In genomic region chr15:79011550-79011949, GRCm38 (mm10) we compare ENCODE assay signal across 25 mouse cellular contexts. TPM values are rescaled to one million over a fixed set of nuclear protein-coding genes. Genes with fewer than 3 reads are reported as not detected.
DNase-seq lines count a peak whose midpoint lies in the region; ATAC-seq lines count a peak whose summit lies in the region.
"Had no signal": no experiment of that assay in that cellular context is flagged by ENCODE, and none has a peak within 500 bp of the region (broad histone marks: within the 10 kb centered on the region; RNA-seq: fewer than 3 reads in every experiment).

No protein-coding gene starts in this region.

- H3K36me3 ChIP-seq in forebrain, embryonic 14.5 days (ENCODE audit: control insufficient read depth, insufficient read depth, low read length): peaks cover 8% of the 10 kb centered on the region
- peaks cover 3% of the 10 kb centered on the region; the same call in 1 of the 2 replicates for H3K36me3 ChIP-seq in forebrain, embryonic 15.5 days
- H3K36me3 ChIP-seq in kidney, embryonic 14.5 days (ENCODE audit: control insufficient read depth, insufficient read depth, low read length): peaks cover 8% of the 10 kb centered on the region
- peaks cover 2% of the 10 kb centered on the region; the same call in 1 of the 2 replicates for H3K36me3 ChIP-seq in neural tube, embryonic 11.5 days (ENCODE audit: control insufficient read depth, insufficient read depth, low read length)

- H3K9ac ChIP-seq in forebrain, embryonic 14.5 days (ENCODE audit: low read length): no peak overlapping the region
- no peak overlapping the region for H3K9ac ChIP-seq in forebrain, embryonic 15.5 days (replicated peaks)
- no peak overlapping the region for H3K9ac ChIP-seq in kidney, embryonic 14.5 days (ENCODE audit: low read depth, low read length)
- peak overlapping the region; percentile 22; the same call in 1 of the 2 replicates for H3K9ac ChIP-seq in neural tube, embryonic 11.5 days (ENCODE audit: low read length)
- H3K9ac ChIP-seq: embryonic facial prominence, embryonic 13.5 days; hindbrain, embryonic 15.5 days had no signal

- no peak for ATAC-seq in forebrain, embryonic 14.5 days
- no peak for ATAC-seq in forebrain, embryonic 15.5 days (replicated peaks)
- ATAC-seq in kidney, embryonic 14.5 days (ENCODE audit: low FRiP score, low TSS enrichment): 0 out of 2 replicates have a peak, but pooled peaks have one; percentile 6
- peak; percentile 63 for ATAC-seq in neural tube, embryonic 11.5 days (ENCODE audit: insufficient read depth, low FRiP score, low TSS enrichment)
- ATAC-seq: lung, postnatal 0 days had no signal

- H3K27ac ChIP-seq in forebrain, embryonic 14.5 days (ENCODE audit: low read depth, low read length): no peak overlapping the region
- no peak overlapping the region for H3K27ac ChIP-seq in forebrain, embryonic 15.5 days (replicated peaks)
- H3K27ac ChIP-seq in kidney, embryonic 14.5 days (ENCODE audit: low read depth, low read length): no peak overlapping the region
- H3K27ac ChIP-seq in neural tube, embryonic 11.5 days (ENCODE audit: low read depth, low read length): peak overlapping the region; percentile 60
- H3K27ac ChIP-seq: embryonic facial prominence, embryonic 13.5 days; heart, adult 2 months; hindbrain, embryonic 15.5 days; left cerebral cortex, adult 2 months had no signal

- no peaks in the 10 kb centered on the region for H3K9me3 ChIP-seq in forebrain, embryonic 14.5 days (replicated peaks; ENCODE audit: control insufficient read depth, low read length)
- H3K9me3 ChIP-seq in forebrain, embryonic 15.5 days: no peaks in the 10 kb centered on the region
- H3K9me3 ChIP-seq in kidney, embryonic 14.5 days (ENCODE audit: control insufficient read depth, low read length): no peaks in the 10 kb centered on the region
- no peaks in the 10 kb centered on the region for H3K9me3 ChIP-seq in neural tube, embryonic 11.5 days (ENCODE audit: control insufficient read depth, low read length)
- H3K9me3 ChIP-seq: embryonic facial prominence, embryonic 13.5 days; hindbrain, embryonic 15.5 days had no signal

- H3K4me3 ChIP-seq in forebrain, embryonic 14.5 days (ENCODE audit: low read depth, low read length): no peak overlapping the region
- no peak overlapping the region for H3K4me3 ChIP-seq in forebrain, embryonic 15.5 days
- no peak overlapping the region for H3K4me3 ChIP-seq in kidney, embryonic 14.5 days (ENCODE audit: low read length)
- H3K4me3 ChIP-seq in neural tube, embryonic 11.5 days (ENCODE audit: low read depth, low read length): no peak overlapping the region
- H3K4me3 ChIP-seq: embryonic facial prominence, embryonic 13.5 days; heart, adult 2 months; hindbrain, embryonic 15.5 days; left cerebral cortex, adult 2 months had no signal

- peak; percentile 13 for DNase-seq in forebrain, embryonic 14.5 days (ENCODE audit: low spot score)
- no peak for DNase-seq in kidney, adult 9 months
- peak; percentile 61 for DNase-seq in embryo, embryonic 10.5 days (ENCODE audit: low spot score)
- DNase-seq in neural tube, embryonic 11.5 days (ENCODE audit: low spot score): peak; percentile 57
- DNase-seq in adrenal gland, adult 8-10 months: no peak
- DNase-seq: adrenal gland, postnatal 25 days; cerebellum, adult 11-12 months; cerebellum, postnatal 36 days; gastrocnemius, postnatal 10 days; heart, adult 2 months; kidney, adult 11 months; kidney, postnatal 4 days; layer of hippocampus, adult 9-11 months; left cerebral cortex, postnatal 4 days; liver; midbrain, embryonic 14.5 days; thymus, postnatal 14 days had no signal

- peaks cover 3% of the 10 kb centered on the region; the same call in 1 of the 2 replicates for H3K4me1 ChIP-seq in forebrain, embryonic 14.5 days (ENCODE audit: control insufficient read depth, insufficient read depth, low read length)
- H3K4me1 ChIP-seq in forebrain, embryonic 15.5 days: peaks cover 9% of the 10 kb centered on the region; the same call in 1 of the 2 replicates
- H3K4me1 ChIP-seq in kidney, embryonic 14.5 days (ENCODE audit: control insufficient read depth, insufficient read depth, low read length): 0 out of 2 replicates have a peak, but pooled peaks cover 5% of the 10 kb centered on the region
- peaks cover 13% of the 10 kb centered on the region for H3K4me1 ChIP-seq in neural tube, embryonic 11.5 days (ENCODE audit: control insufficient read depth, insufficient read depth, low read length)
- H3K4me1 ChIP-seq: hindbrain, embryonic 15.5 days had no signal

- WGBS in forebrain, embryonic 14.5 days: 52% methylated on average over 10 of the region's 10 CpGs
- 57% methylated on average over 10 of the region's 10 CpGs for WGBS in forebrain, embryonic 15.5 days
- WGBS in kidney, embryonic 14.5 days: 39% methylated on average over 10 of the region's 10 CpGs
- WGBS in neural tube, embryonic 11.5 days: 39% methylated on average over 10 of the region's 10 CpGs

- H3K4me2 ChIP-seq in forebrain, embryonic 14.5 days (ENCODE audit: low read length): no peak overlapping the region
- no peak overlapping the region for H3K4me2 ChIP-seq in forebrain, embryonic 15.5 days (replicated peaks)
- no peak overlapping the region for H3K4me2 ChIP-seq in kidney, embryonic 14.5 days (replicated peaks; ENCODE audit: low read depth, low read length)
- no peak overlapping the region for H3K4me2 ChIP-seq in neural tube, embryonic 11.5 days (ENCODE audit: low read depth)
- H3K4me2 ChIP-seq: embryonic facial prominence, embryonic 13.5 days; hindbrain, embryonic 15.5 days had no signal

- no peaks in the 10 kb centered on the region for H3K27me3 ChIP-seq in forebrain, embryonic 14.5 days (replicated peaks; ENCODE audit: control insufficient read depth, insufficient read depth, low read length)
- no peaks in the 10 kb centered on the region for H3K27me3 ChIP-seq in forebrain, embryonic 15.5 days
- no peaks in the 10 kb centered on the region for H3K27me3 ChIP-seq in kidney, embryonic 14.5 days (ENCODE audit: control insufficient read depth, insufficient read depth, low read length)
- no peaks in the 10 kb centered on the region for H3K27me3 ChIP-seq in neural tube, embryonic 11.5 days (ENCODE audit: control insufficient read depth, insufficient read depth, low read length)
- H3K27me3 ChIP-seq: CH12.LX; embryonic facial prominence, embryonic 13.5 days; hindbrain, embryonic 15.5 days had no signal

RNA-seq across cellular contexts. Expression of gene H1f0, which starts 16.7 kb away (rescaled TPM):
- 155 and 238 TPM in 2 replicates for polyA plus RNA-seq in forebrain, embryonic 14.5 days (2014; fragmentation: Nextera tagmentation; extraction: Ambion mirVana)
- 470 and 489 TPM in 2 replicates for polyA plus RNA-seq in forebrain, embryonic 15.5 days (2015; fragmentation: Nextera tagmentation; extraction: Ambion mirVana)
- polyA plus RNA-seq in kidney, embryonic 14.5 days (2014; fragmentation: Nextera tagmentation; extraction: Ambion mirVana): 137 and 306 TPM in 2 replicates
- 289 and 340 TPM in 2 replicates for polyA plus RNA-seq in neural tube, embryonic 11.5 days (2014; fragmentation: Nextera tagmentation; extraction: Ambion mirVana)
- 100 to 1,000 TPM; 122 to 250 (median 176) TPM for total RNA-seq in adrenal gland, adult 8-10 months (2022)

RNA-seq across cellular contexts. Expression of gene Galr3, which starts 30.1 kb away (rescaled TPM):
- polyA plus RNA-seq in forebrain, embryonic 14.5 days (2014; fragmentation: Nextera tagmentation; extraction: Ambion mirVana): not detected in 2 replicates
- polyA plus RNA-seq in forebrain, embryonic 15.5 days (2015; fragmentation: Nextera tagmentation; extraction: Ambion mirVana): not detected in 2 replicates
- polyA plus RNA-seq in kidney, embryonic 14.5 days (2014; fragmentation: Nextera tagmentation; extraction: Ambion mirVana): 0.28 TPM in 1 of 2 replicates, not detected in the other
- polyA plus RNA-seq in neural tube, embryonic 11.5 days (2014; fragmentation: Nextera tagmentation; extraction: Ambion mirVana): not detected in 2 replicates
- under 1 TPM in 3 of 4 experiments, not detected in 1; 0.28 to 0.31 (median 0.30) TPM for total RNA-seq in adrenal gland, adult 8-10 months (2022)
- total RNA-seq: heart, adult 2 months had no signal
- polyA plus RNA-seq: embryonic facial prominence, embryonic 13.5 days; heart, adult 2 months; heart, embryonic 16.5 days; midbrain, embryonic 14.5 days had no signal

RNA-seq across cellular contexts. Expression of gene Ankrd54, which starts 51.1 kb away (rescaled TPM):
- polyA plus RNA-seq in forebrain, embryonic 14.5 days (2014; fragmentation: Nextera tagmentation; extraction: Ambion mirVana): 51.3 and 53.3 TPM in 2 replicates
- 61.6 and 65.5 TPM in 2 replicates for polyA plus RNA-seq in forebrain, embryonic 15.5 days (2015; fragmentation: Nextera tagmentation; extraction: Ambion mirVana)
- 48.6 and 54.2 TPM in 2 replicates for polyA plus RNA-seq in kidney, embryonic 14.5 days (2014; fragmentation: Nextera tagmentation; extraction: Ambion mirVana)
- 59.5 and 65.6 TPM in 2 replicates for polyA plus RNA-seq in neural tube, embryonic 11.5 days (2014; fragmentation: Nextera tagmentation; extraction: Ambion mirVana)
- total RNA-seq in adrenal gland, adult 8-10 months (2022): 10 to 100 TPM; 24.6 to 34.9 (median 28.2) TPM

Comparison
In these comparisons a context has a peak if more than half of its experiments do, and no peak if none do; other contexts are left out.
1. ATAC-seq: peak in kidney, embryonic 14.5 days (single experiment) and neural tube, embryonic 11.5 days (single experiment); none in forebrain, embryonic 14.5 days (single experiment) and forebrain, embryonic 15.5 days (single experiment).
2. DNase-seq: peak in forebrain, embryonic 14.5 days (single experiment), embryo, embryonic 10.5 days (single experiment) and neural tube, embryonic 11.5 days (single experiment); none in kidney, adult 9 months (single experiment) and adrenal gland, adult 8-10 months (single experiment).